Mouse (Mus musculus) liver, adult 2 months (tissue): ENCODE data around the gene Setd6. TPM values are rescaled to one million over a fixed set of nuclear protein-coding genes. Genes with fewer than 3 reads are reported as not detected.

Experiments used
- DNase-seq: peaks from one replicate; pipeline ENCODE4 v3.0.0-alpha.2; 2011; ENCODE audit warnings: low read depth, low spot score; ENCODE audit errors: extremely low read depth
- H3K27ac ChIP-seq: fragments of 200-500 bp; replicated peaks from 2 replicates; pipeline ENCODE4 v1.5.1; 2012; ENCODE audit warnings: low read depth, mild to moderate bottlenecking, control low read depth, inconsistent platforms, low read length; ENCODE audit not compliant: insufficient read depth
- H3K27me3 ChIP-seq: fragments of 200-500 bp; 2 replicates; pipeline ENCODE4 v1.6.1; 2012; ENCODE audit warnings: mild to moderate bottlenecking, moderate library complexity, low read length, inconsistent platforms; ENCODE audit not compliant: control insufficient read depth, insufficient read depth
- H3K36me3 ChIP-seq: fragments of 200-500 bp; 2 replicates; pipeline ENCODE4 v1.6.1; 2012; ENCODE audit warnings: low read length, inconsistent platforms; ENCODE audit not compliant: control insufficient read depth, insufficient read depth
- H3K4me1 ChIP-seq: fragments of 200-500 bp; 2 replicates; pipeline ENCODE4 v1.6.1; 2011; ENCODE audit warnings: low read length; ENCODE audit not compliant: control insufficient read depth, insufficient read depth
- H3K4me3 ChIP-seq: fragments of 200-500 bp; 2 replicates; pipeline ENCODE4 v1.5.1; 2011; ENCODE audit warnings: low read depth, mild to moderate bottlenecking, control low read depth, low read length, moderate library complexity; ENCODE audit not compliant: insufficient read depth
- H3K79me2 ChIP-seq: fragments of 200-500 bp; 2 replicates; pipeline ENCODE4 v1.6.1; 2012; ENCODE audit warnings: inconsistent platforms, mild to moderate bottlenecking, low read length, moderate library complexity; ENCODE audit not compliant: control insufficient read depth, insufficient read depth
- H3K9ac ChIP-seq: fragments of 200-500 bp; 2 replicates; pipeline ENCODE4 v1.6.1; 2012; ENCODE audit warnings: low read depth, mild to moderate bottlenecking, control low read depth, inconsistent platforms, low read length
- CTCF ChIP-seq: fragments of 200-500 bp; IDR thresholded peaks from 2 replicates; pipeline ENCODE4 v1.5.1; 2011; ENCODE audit warnings: low read depth, low read length, control low read depth
- POLR2A ChIP-seq: fragments of 200-500 bp; IDR thresholded peaks from 2 replicates; pipeline ENCODE4 v1.6.1; 2011; ENCODE audit warnings: low read length, control low read depth; ENCODE audit not compliant: insufficient read depth; ENCODE audit errors: extremely low read depth
- WGBS: fragments of 180-500 bp; shearing (Covaris S2); methylation state at CpG from one replicate; pipeline ENCODE4 v1.1.7; 2018; 5-methylcytosine and 5-hydroxymethylcytosine counted together
- polyA plus RNA-seq: library from polyadenylated mRNA; depleted of rRNA; stranded (reverse); fragments of >200 nt; gene quantifications from 2 replicates; pipeline ENCODE4 v1.2.3, GENCODE M21; 2012
- total RNA-seq: library from RNA; depleted of rRNA; stranded (reverse); fragments of >200 nt; gene quantifications from 2 replicates; pipeline ENCODE4 v1.2.3, GENCODE M21; 2014

The Setd6 gene
- total and polyA plus RNA-seq, 2 experiments, result 13.0 to 20.9 TPM

DNA sequence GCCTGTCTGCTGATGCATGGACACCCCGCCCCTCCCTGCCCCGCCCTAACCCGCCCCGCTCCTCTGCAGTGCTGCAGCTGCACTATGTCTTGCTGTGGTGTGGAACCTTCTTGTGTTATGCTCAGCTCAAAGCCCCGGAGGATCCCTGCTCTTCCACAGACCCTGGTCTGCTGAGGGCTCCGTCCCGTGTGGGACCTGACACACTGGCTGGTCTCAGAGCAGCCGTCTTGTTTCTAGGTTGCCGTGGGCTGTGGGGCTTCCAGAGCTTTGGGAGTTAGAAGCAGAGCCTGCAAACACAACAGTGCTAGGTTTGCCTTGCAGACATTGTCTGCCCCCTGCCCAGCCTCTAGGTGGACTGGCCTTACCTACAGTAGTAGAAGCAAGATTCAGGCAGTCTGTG is 3.3 kb upstream of the Setd6 start:
- no peak overlapping the region for H3K27ac ChIP-seq
- no peak overlapping the region for H3K9ac ChIP-seq
- no peaks in the 10 kb centered on the region for H3K36me3 ChIP-seq
- H3K4me3 ChIP-seq, result no peak overlapping the region
- H3K27me3 ChIP-seq, result no peaks in the 10 kb centered on the region
- no peaks in the 10 kb centered on the region for H3K79me2 ChIP-seq
- DNase-seq, result no peak
- H3K4me1 ChIP-seq, result peaks cover 10% of the 10 kb centered on the region
- WGBS, result 81% methylated on average over 9 of the region's 9 CpGs
- TF ChIP-seq CTCF (no peak), POLR2A (no peak)

DNA sequence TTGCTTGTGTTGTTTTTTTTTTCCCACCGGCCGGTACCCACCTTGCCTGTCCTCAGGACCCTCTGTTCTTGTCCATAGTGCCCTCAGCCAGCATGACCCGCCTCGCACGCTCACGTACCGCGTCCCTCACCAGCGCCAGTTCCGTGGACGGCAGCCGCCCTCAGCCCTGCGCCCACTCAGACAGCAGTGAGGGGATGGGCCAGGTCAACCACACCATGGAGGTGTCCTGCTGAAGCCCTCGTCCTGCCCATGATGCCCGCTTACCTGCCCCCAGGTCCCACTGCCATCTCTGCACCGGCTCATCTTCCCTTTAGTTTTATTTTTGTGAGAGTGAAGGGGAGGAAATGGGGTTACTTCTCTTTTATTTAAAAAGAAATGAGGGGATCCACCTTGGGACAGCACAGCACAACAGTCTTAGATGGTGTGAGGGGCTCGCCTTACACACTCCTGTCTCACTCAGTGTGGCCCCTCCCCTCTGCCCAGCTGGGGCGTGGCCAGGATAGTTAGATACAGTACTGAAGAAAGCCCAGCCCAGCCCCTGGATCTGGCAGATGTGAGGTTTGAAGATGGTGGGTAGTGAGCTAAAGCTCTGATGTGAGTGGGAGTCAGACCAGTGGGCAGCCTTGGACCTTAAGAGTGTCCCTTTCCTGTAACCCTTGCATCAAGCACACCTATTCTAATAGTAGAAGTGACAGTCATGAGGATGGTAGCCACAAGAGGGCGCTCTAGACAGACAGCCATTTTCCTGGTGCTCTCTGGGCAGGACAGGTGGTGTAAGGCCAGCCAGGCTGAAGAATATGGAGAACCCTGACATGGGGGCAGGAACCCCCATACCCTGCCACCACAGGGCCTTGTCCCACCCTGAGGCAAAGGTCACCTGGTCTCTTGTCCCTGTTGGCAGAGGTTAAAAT is 2.3 kb upstream of the Setd6 start:
- Histone ChIP-seq H3K9ac (no peak overlapping the region), H3K36me3 (peaks cover 2% of the 10 kb centered on the region; the same call in 1 of the 2 replicates), H3K27me3 (no peaks in the 10 kb centered on the region), H3K27ac (no peak overlapping the region), H3K4me3 (no peak overlapping the region), H3K4me1 (peaks cover 10% of the 10 kb centered on the region), H3K79me2 (no peaks in the 10 kb centered on the region)
- 73% methylated on average over 19 of the region's 19 CpGs for WGBS
- peak; percentile 59 for DNase-seq
- peak; percentile 81 for TF ChIP-seq CTCF
- TF ChIP-seq POLR2A, result no peak

DNA sequence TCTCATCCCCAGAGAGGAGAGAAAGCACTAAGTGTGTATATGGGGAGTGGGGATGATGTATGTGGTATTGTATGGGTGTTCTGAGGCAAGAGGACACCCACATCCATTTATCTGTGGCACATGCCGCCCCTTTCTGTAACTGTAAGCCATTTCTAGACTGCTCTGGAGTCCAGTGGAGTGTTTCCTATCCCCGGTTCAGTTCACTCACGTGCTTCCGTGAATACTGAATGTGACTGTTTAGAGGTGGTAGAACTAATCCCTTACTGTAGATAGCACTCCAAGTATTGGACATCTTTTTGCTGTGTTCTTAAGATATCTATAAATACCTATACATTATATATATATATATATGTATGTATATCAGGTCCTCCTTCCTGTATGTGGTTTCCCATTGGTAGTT is 1.3 kb upstream of the Setd6 start:
- no peak overlapping the region for H3K9ac ChIP-seq
- no peaks in the 10 kb centered on the region for H3K27me3 ChIP-seq
- peaks cover 9% of the 10 kb centered on the region for H3K36me3 ChIP-seq
- WGBS, result 97% methylated on average over 4 of the region's 4 CpGs
- TF ChIP-seq POLR2A, result no peak
- no peak for TF ChIP-seq CTCF
- no peak overlapping the region for H3K27ac ChIP-seq
- H3K4me3 ChIP-seq, result no peak overlapping the region
- no peak for DNase-seq
- no peaks in the 10 kb centered on the region for H3K79me2 ChIP-seq
- H3K4me1 ChIP-seq, result peaks cover 10% of the 10 kb centered on the region

DNA sequence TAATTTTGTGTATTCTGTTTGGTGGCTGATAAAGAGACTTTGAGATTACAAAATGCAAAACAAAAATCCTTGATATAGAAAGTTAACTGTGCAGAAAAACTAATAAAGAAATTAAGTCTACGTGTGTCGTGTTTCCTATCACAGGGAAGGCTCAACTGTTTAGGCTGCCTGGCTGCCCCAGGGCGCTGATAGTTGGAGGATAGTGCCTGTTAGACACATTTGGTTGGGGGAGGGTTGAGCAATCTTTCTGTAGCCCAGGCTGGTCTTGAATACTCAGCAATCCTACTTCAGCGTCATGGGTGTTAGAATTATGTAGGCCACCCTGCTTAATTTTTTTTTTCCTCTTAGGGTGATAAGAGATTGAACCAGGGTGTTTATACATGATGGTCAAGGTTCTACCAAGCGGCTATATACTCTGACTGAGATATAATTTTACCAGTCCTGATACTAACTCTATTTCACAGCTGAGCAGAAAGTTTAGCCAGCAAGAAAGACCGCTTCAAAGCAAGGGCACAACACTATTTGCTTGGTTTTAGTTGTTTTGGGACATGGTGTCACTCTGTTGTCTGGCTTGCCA is 756 bp upstream of the Setd6 start:
- Histone ChIP-seq H3K36me3 (peaks cover 15% of the 10 kb centered on the region), H3K9ac (0 out of 2 replicates have a peak overlapping the region, but pooled peaks have one; percentile 16), H3K79me2 (no peaks in the 10 kb centered on the region), H3K27ac (peak overlapping the region; percentile 12; the same call in 1 of the 2 replicates), H3K4me3 (no peak overlapping the region), H3K27me3 (no peaks in the 10 kb centered on the region), H3K4me1 (peaks cover 10% of the 10 kb centered on the region)
- no peak for TF ChIP-seq CTCF
- TF ChIP-seq POLR2A, result no peak
- WGBS, result 55% methylated on average over 6 of the region's 6 CpGs
- DNase-seq, result no peak

DNA sequence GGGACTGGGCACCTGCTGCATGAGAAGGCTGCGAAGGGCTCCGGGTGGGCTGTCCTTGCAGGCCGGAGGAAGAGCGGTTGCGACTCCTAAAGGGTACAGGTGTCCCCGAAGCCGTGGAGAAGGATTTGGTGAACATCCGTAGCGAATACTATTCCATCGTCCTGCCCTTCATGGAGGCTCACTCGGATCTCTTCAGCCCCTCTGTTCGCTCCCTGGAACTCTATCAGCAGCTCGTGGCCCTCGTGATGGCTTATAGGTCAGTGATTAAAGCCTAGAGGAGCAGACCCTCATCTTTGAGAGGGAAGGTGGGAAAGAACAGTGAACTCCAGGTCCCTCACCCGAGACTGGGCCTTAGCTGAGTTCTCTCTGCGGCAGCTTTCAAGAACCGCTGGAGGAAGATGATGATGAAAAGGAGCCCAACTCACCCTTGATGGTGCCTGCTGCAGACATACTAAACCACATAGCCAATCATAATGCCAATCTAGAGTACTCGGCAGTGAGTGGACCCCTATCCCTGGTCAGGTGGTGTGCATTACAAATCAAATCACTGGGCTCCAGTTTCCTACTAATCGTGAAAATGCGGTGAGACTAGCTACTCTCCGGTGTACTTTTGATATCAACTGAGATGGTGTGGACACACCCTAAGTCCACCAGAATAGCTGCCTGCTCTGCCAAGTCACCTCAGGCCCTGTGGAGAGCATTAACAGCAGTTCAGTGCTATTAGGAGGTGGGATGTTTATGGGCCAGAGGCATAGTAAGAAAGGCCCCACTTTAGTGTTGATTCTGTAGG is 1.1 kb downstream of the Setd6 start:
- Histone ChIP-seq H3K27ac (0 out of 2 replicates have a peak overlapping the region, but pooled peaks have one; percentile 54), H3K27me3 (no peaks in the 10 kb centered on the region), H3K9ac (peak overlapping the region; percentile 96), H3K4me3 (peak overlapping the region; percentile 97), H3K4me1 (peaks cover 10% of the 10 kb centered on the region), H3K79me2 (no peaks in the 10 kb centered on the region), H3K36me3 (peaks cover 24% of the 10 kb centered on the region)
- 17% methylated on average over 21 of the region's 21 CpGs for WGBS
- no peak for DNase-seq
- TF ChIP-seq POLR2A, result no peak
- no peak for TF ChIP-seq CTCF
